Mouse (Mus musculus) heart, embryonic 15.5 days (tissue): ENCODE measurements around the gene Med4. TPM values are rescaled to one million over a fixed set of nuclear protein-coding genes. Genes with fewer than 3 reads are reported as not detected.
A peak's percentile ranks its signal among the peaks of the same experiment; 100 is the strongest.
"Not testable (repeated sequence)": the region's sequence is repeated elsewhere in the genome, so short reads cannot be mapped to it uniquely, and the experiment has no call there.

Experiments
- ATAC-seq: fragments of 200-750 bp; cut with Nextera tagmentation; replicated peaks from 2 replicates; pipeline ENCODE4 v1.8.0; 2017; ENCODE audit warnings: low read depth, moderate TSS enrichment; ENCODE audit not compliant: insufficient number of reproducible peaks, insufficient read depth, low FRiP score
- H3K27ac ChIP-seq: fragments of 300-500 bp; sonication (generic); 2 replicates; pipeline ENCODE4 v1.5.1; 2015; ENCODE audit warnings: mild to moderate bottlenecking, inconsistent platforms
- H3K27me3 ChIP-seq: fragments of 300-500 bp; sonication (generic); 2 replicates; pipeline ENCODE4 v1.6.1; 2015; ENCODE audit warnings: inconsistent platforms
- H3K36me3 ChIP-seq: fragments of 300-500 bp; sonication (generic); 2 replicates; pipeline ENCODE4 v1.6.1; 2015; ENCODE audit warnings: mild to moderate bottlenecking, inconsistent platforms
- H3K4me1 ChIP-seq: fragments of 300-500 bp; sonication (generic); replicated peaks from 2 replicates; pipeline ENCODE4 v1.6.1; 2015; ENCODE audit warnings: inconsistent platforms
- H3K4me2 ChIP-seq: fragments of 300-500 bp; sonication (generic); 2 replicates; pipeline ENCODE4 v1.6.1; 2015; ENCODE audit warnings: inconsistent platforms, mild to moderate bottlenecking, moderate library complexity
- H3K4me3 ChIP-seq: fragments of 300-500 bp; sonication (generic); 2 replicates; pipeline ENCODE4 v1.5.1; 2015; ENCODE audit warnings: mild to moderate bottlenecking, inconsistent platforms
- H3K9ac ChIP-seq: fragments of 300-500 bp; sonication (generic); 2 replicates; pipeline ENCODE4 v1.6.1; 2015; ENCODE audit warnings: mild to moderate bottlenecking, inconsistent platforms
- H3K9me3 ChIP-seq: fragments of 300-500 bp; sonication (generic); replicated peaks from 2 replicates; pipeline ENCODE4 v1.6.1; 2016; ENCODE audit warnings: inconsistent platforms
- WGBS: fragments of 180-500 bp; shearing (Covaris S2); methylation state at CpG from one replicate; pipeline ENCODE4 v1.1.7; 2015; ENCODE audit warnings: mixed read lengths; 5-methylcytosine and 5-hydroxymethylcytosine counted together
- polyA plus RNA-seq: library from polyadenylated mRNA; unstranded; fragments of >200 nt; fragmentation: Nextera tagmentation; extraction: Ambion mirVana; gene quantifications from 2 replicates; pipeline ENCODE4 v1.2.1, GENCODE M21; 2015

The Med4 gene
- polyA plus RNA-seq, 1 experiment from 2014 or later, result 48.4 TPM

- H3K36me3 ChIP-seq, result no peaks in the 10 kb centered on the region
- no peak overlapping the region for H3K4me2 ChIP-seq
- no peak overlapping the region for H3K9ac ChIP-seq
- no peaks in the 10 kb centered on the region for H3K27me3 ChIP-seq
- WGBS, result 13% methylated on average over 7 of the region's 7 CpGs
- peaks cover 15% of the 10 kb centered on the region for H3K4me1 ChIP-seq
- H3K9me3 ChIP-seq, result no peaks in the 10 kb centered on the region
- H3K27ac ChIP-seq, result peak overlapping the region; percentile 73
- peak; percentile 31; the same call in 1 of the 2 replicates for ATAC-seq
- no peak overlapping the region for H3K4me3 ChIP-seq
These were observed 7.1 kb upstream of the Med4 start for GRCm38 (mm10) chr14:73502591-73503184.

DNA sequence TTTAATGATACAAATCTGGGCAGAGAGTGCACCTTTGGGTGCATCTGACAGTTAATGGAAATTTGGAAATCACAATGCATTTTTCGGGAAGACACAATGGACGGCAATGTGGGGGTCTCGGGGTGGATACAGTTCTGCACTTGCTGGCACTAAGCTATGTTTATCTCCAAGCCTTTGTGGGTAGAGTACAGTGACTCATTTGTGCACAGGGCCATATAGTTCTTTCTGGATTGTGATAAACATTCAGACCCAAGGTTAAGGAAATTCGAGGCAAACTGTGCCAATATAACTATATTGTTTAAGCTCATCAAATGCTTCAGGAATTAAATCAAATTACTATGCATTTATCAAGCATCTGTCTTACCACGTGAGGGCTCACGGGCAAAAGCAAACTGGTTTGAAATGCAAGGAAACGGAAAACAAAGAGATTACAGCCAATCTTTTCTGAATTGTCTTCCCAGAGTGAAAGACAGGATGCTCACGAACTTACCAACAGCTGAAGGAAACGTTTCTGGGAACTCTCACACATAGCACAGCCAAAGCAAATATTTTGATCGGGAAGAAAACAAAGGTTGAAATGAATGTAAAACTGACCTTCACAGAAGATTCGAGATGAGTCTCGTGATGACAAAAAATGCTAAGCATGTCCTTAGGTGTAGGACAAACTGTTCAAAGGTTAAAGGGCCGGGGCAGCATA lies 6.4 kb upstream of the Med4 start:
- no peaks in the 10 kb centered on the region for H3K9me3 ChIP-seq
- H3K4me2 ChIP-seq, result no peak overlapping the region
- WGBS, result 50% methylated on average over 13 of the region's 13 CpGs
- peaks cover 15% of the 10 kb centered on the region for H3K4me1 ChIP-seq
- no peak overlapping the region for H3K4me3 ChIP-seq
- no peaks in the 10 kb centered on the region for H3K36me3 ChIP-seq
- ATAC-seq, result no peak
- peak overlapping the region; percentile 73 for H3K27ac ChIP-seq
- no peak overlapping the region for H3K9ac ChIP-seq
- H3K27me3 ChIP-seq, result no peaks in the 10 kb centered on the region

DNA sequence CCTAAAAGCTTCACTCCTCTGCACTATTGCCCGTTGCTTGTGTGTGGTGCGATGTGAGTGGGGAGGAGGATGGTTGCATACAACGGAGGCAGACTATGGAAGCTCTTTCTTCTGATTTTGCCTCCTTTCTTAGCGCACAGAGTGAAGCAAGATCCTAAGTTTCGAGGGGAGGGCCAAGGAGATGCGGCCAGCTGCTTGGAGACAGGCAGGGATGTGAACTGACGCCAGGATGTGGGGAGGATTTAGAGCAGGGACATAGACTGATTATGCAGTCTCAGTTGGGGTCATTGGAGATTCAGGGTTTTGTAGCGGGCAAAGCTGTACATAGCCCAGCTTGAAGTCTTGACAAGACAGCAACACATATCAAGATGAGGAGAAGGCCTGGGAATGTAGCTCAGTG lies 3.5 kb upstream of the Med4 start:
- Histone ChIP-seq H3K9me3 (no peaks in the 10 kb centered on the region), H3K36me3 (no peaks in the 10 kb centered on the region), H3K4me3 (no peak overlapping the region), H3K4me1 (peaks cover 26% of the 10 kb centered on the region), H3K27ac (no peak overlapping the region), H3K4me2 (no peak overlapping the region), H3K27me3 (no peaks in the 10 kb centered on the region), H3K9ac (no peak overlapping the region)
- WGBS, result 50% methylated on average over 8 of the region's 8 CpGs
- ATAC-seq, result no peak

DNA sequence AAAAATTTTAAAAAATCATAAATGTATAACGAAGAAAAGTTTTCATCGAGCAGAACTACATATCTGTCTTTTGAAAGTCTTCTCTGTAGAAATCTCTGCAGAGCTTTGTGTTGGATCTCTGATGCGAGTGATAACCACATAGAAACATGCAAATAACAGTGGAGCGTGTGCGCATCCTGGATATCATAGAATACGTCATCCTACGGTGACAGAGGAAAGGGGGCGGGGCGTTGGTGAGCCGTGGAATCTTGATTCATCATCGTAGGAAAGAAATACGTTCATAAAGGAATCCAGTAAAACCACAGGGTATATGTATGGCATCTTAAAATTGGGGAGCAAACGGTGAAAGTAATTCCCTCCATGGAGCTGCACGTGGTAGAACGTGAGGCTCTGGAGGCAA lies 2.6 kb upstream of the Med4 start:
- H3K9ac ChIP-seq, result no peak overlapping the region
- H3K36me3 ChIP-seq, result no peaks in the 10 kb centered on the region
- no peak overlapping the region for H3K4me3 ChIP-seq
- peak overlapping the region; percentile 23; the same call in 1 of the 2 replicates for H3K4me2 ChIP-seq
- H3K9me3 ChIP-seq, result no peaks in the 10 kb centered on the region
- WGBS, result 81% methylated on average over 15 of the region's 15 CpGs
- H3K27me3 ChIP-seq, result no peaks in the 10 kb centered on the region
- peaks cover 25% of the 10 kb centered on the region for H3K4me1 ChIP-seq
- ATAC-seq, result no peak
- no peak overlapping the region for H3K27ac ChIP-seq

DNA sequence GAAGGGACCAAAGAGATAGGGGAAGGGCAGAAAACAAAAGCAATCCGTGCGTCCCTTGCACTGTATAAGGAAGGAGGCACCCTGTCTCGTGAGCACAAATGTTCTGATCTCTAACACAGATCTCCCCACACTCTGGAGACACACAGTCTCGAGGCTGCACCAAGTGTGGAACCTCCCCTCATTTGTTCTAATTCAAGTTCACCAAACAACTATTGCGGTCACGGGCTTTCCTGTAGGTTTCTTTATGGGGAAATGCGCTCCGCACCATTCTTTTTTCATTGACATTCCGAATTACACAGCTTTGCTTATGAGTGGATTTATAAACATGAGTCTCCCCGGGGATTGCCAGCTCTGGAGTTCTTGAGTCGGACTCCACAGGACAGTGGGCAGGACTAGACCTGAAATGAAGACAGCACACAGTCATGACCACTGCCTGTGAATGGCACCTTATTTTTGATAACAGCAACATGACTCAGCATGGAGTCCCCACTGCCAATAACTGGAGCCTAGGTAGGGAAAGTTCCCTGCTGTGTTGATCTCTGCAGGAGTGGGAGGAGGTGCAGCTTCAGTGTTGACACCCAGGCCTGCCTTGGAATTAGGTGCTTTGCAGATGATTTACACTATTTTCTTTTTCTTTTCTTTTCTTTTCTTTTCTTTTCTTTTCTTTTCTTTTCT lies 2.0 kb upstream of the Med4 start:
- WGBS, result 51% methylated on average over 11 of the region's 11 CpGs
- H3K4me2 ChIP-seq, result peak overlapping the region; percentile 23; the same call in 1 of the 2 replicates
- no peak overlapping the region for H3K4me3 ChIP-seq
- H3K4me1 ChIP-seq, result peaks cover 20% of the 10 kb centered on the region
- H3K36me3 ChIP-seq, result no peaks in the 10 kb centered on the region
- H3K27me3 ChIP-seq, result no peaks in the 10 kb centered on the region
- H3K9ac ChIP-seq, result no peak overlapping the region
- ATAC-seq, result no peak
- H3K9me3 ChIP-seq, result no peaks in the 10 kb centered on the region
- no peak overlapping the region for H3K27ac ChIP-seq

GRCm38 (mm10) chr14:73508630-73509395 lies 1.0 kb upstream of the Med4 start:
- H3K27ac ChIP-seq, result no peak overlapping the region
- WGBS, result 86% methylated on average over 6 of the region's 6 CpGs
- no peak for ATAC-seq
- H3K4me3 ChIP-seq, result no peak overlapping the region
- H3K4me2 ChIP-seq, result no peak overlapping the region
- no peaks in the 10 kb centered on the region for H3K9me3 ChIP-seq
- H3K27me3 ChIP-seq, result no peaks in the 10 kb centered on the region
- peaks cover 17% of the 10 kb centered on the region for H3K4me1 ChIP-seq
- peaks cover under 1% of the 10 kb centered on the region; the same call in 1 of the 2 replicates for H3K36me3 ChIP-seq
- no peak overlapping the region for H3K9ac ChIP-seq

GRCm38 (mm10) chr14:73524136-73524535 lies 14.3 kb downstream of the Med4 start:
- ATAC-seq, result no peak
- Histone ChIP-seq H3K4me2 (peak overlapping the region; percentile 60), H3K9me3 (no peaks in the 10 kb centered on the region), H3K36me3 (no peaks in the 10 kb centered on the region), H3K27ac (no peak overlapping the region), H3K27me3 (peaks cover 7% of the 10 kb centered on the region; the same call in 1 of the 2 replicates), H3K4me1 (peaks cover 3% of the 10 kb centered on the region; the same call in 1 of the 2 replicates), H3K4me3 (no peak overlapping the region), H3K9ac (no peak overlapping the region)
- 66% methylated on average over 3 of the region's 3 CpGs for WGBS

GRCm38 (mm10) chr14:73524766-73525448 lies 15.1 kb downstream of the Med4 start, which contains the start of gene Sucla2:
Gene Sucla2, plus strand, starts transcription at chr14:73525319.
- H3K4me1 ChIP-seq, result peaks cover 3% of the 10 kb centered on the region; the same call in 1 of the 2 replicates
- under 1% methylated on average over 41 of the region's 41 CpGs for WGBS
- H3K27me3 ChIP-seq, result peaks cover 7% of the 10 kb centered on the region; the same call in 1 of the 2 replicates
- H3K36me3 ChIP-seq, result no peaks in the 10 kb centered on the region
- peak within 1 kb of the TSS; percentile 90 for H3K27ac ChIP-seq
- peak within 1 kb of the TSS; percentile 60 for H3K4me2 ChIP-seq
- peak; percentile 98 for ATAC-seq
- H3K4me3 ChIP-seq, result peak within 1 kb of the TSS; percentile 62
- H3K9me3 ChIP-seq, result no peaks in the 10 kb centered on the region
- peak within 1 kb of the TSS; percentile 67 for H3K9ac ChIP-seq

DNA sequence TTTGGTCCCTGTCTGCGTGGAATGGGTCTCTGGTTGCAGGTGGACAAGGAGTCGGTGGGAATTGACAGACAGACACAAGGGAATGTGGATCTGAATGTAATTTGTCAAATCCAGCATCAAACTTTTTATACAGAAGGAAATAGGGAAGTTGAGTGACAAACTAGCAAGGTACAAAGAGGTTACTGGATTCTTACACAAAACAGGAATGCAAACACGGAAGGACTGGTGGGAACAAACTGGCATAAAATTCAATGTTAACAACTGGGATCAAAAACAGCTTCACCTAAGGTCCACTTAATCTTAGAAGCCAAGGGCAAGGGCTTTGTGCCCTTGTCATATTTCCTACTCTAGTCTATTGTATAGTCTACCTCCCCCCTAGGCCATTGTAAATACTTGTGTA lies 18.8 kb downstream of the Med4 start:
- not testable (repeated sequence) for H3K36me3 ChIP-seq, H3K4me3 ChIP-seq, H3K4me1 ChIP-seq, H3K4me2 ChIP-seq, H3K27me3 ChIP-seq, H3K27ac ChIP-seq, H3K9me3 ChIP-seq, H3K9ac ChIP-seq, ATAC-seq
- 82% methylated on average over 3 of the region's 3 CpGs for WGBS

DNA sequence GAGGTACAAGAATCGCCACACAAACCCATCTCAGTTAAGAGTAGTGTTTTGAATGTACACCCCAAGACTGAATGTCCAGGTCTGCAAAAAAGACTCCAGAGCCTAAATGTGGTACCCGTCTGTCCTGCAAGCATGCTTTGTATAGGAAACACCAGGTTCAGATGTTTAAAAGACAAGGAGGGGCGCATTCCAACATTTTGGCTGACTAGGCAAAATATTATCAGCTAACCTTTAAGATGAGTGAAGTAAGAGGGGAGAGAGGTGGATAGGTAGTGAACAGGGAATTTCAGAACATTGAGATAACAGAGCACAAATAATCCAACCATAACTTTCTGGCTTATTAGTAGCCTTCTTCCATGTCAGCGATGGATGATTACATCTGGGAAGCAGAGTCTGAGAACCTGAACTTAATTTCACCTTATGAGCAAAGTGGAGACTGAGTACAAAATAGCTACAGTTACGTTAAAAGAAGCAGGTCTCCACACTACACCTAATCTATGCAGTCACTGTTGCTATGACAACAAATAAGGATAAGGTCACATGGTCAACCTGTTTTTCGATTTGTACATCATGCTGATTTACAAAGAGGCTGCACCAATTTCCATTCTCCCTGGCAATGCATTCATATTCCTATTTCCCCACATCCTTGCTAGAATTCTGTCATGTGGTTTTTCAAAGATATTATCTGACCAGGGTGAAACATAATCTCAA lies 24.1 kb downstream of the Med4 start:
- ATAC-seq, result no peak
- no peaks in the 10 kb centered on the region for H3K9me3 ChIP-seq
- no peaks in the 10 kb centered on the region for H3K4me1 ChIP-seq
- H3K27me3 ChIP-seq, result no peaks in the 10 kb centered on the region; the same call in 1 of the 2 replicates
- no peak overlapping the region for H3K4me3 ChIP-seq
- H3K4me2 ChIP-seq, result no peak overlapping the region
- no peaks in the 10 kb centered on the region for H3K36me3 ChIP-seq
- 64% methylated on average over 6 of the region's 6 CpGs for WGBS
- no peak overlapping the region for H3K9ac ChIP-seq
- no peak overlapping the region for H3K27ac ChIP-seq
